Mouse (Mus musculus): ENCODE results near the gene Zdhhc5. TPM values are rescaled to one million over a fixed set of nuclear protein-coding genes. Genes with fewer than 3 reads are reported as not detected.
A peak's percentile ranks its signal among the peaks of the same experiment; 100 is the strongest.
"Not testable (repeated sequence)": the region's sequence is repeated elsewhere in the genome, so short reads cannot be mapped to it uniquely, and the experiment has no call there.

Gene Zdhhc5
- polyA plus RNA-seq, 1 experiment from 2014 or later, result 22.8 TPM

GRCm38 (mm10) chr2:84677270-84677967 lies 37.6 kb downstream of the Zdhhc5 start:
- Histone ChIP-seq H3K4me1 (peaks cover 24% of the 10 kb centered on the region), H3K27me3 (ENCODE audit: low read depth, poor library complexity, severe bottlenecking) (no peaks in the 10 kb centered on the region), H3K36me3 (peaks cover 60% of the 10 kb centered on the region), H3K27ac (replicated peaks) (peak overlapping the region; percentile 84), H3K4me3 (peak overlapping the region; percentile 99), H3K9me3 (replicated peaks) (no peaks in the 10 kb centered on the region)
- 10% methylated on average over 22 of the region's 22 CpGs for WGBS
- no peak for DNase-seq (ENCODE audit: low spot score)

DNA sequence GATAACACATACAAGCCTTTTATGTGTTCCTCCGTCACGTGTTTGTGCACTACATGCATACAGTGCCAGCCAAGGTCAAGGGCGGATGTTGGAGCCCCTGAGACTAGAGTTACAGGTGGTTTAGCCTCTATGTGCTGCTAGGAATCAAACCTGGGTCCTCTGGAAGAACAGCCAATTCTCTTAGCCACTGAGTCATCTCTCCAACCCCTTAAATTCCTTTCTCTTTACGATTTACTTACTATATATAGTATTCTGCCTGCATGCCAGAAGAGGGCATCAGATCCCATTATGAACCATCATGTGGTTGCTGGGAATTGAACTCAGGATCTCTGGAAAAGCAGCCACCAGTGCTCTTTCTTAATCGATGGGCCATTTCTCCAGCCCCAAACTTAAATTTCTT lies 43.4 kb downstream of the Zdhhc5 start:
- Histone ChIP-seq H3K27ac (replicated peaks) (0 out of 2 replicates have a peak overlapping the region, but pooled peaks have one; percentile 99), H3K4me1 (peaks cover 22% of the 10 kb centered on the region), H3K36me3 (peaks cover 70% of the 10 kb centered on the region)
- not testable (repeated sequence) for H3K4me3 ChIP-seq; H3K27me3 ChIP-seq (ENCODE audit: low read depth, poor library complexity, severe bottlenecking); DNase-seq (ENCODE audit: low spot score); H3K9me3 ChIP-seq (replicated peaks)
- WGBS, result 74% methylated on average over 4 of the region's 5 CpGs

DNA sequence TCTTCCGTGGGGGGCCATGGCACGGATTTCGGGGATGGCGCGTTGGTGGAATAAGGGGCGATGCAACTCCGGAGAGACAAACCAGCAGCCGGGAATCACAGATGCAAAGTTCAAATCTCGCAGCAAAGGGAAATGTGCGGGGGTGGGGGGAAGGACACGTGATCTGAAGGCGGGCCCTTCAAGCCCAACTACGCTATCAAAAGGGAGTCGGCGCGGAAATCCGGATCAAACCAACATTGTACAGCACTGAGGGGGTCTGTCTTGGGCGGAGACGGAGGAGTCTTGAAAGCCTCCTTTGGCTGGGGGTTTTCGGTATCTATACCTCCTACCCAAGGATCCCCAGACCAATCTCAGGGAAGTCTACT lies 44.4 kb downstream of the Zdhhc5 start, which contains the start of gene Selenoh:
Gene Selenoh, minus strand, starts transcription at position 202 of the 365 bp plus-strand sequence.
- Histone ChIP-seq H3K27me3 (ENCODE audit: low read depth, poor library complexity, severe bottlenecking) (no peaks in the 10 kb centered on the region), H3K4me3 (peak within 1 kb of the TSS; percentile 88), H3K9me3 (replicated peaks) (no peaks in the 10 kb centered on the region), H3K4me1 (peaks cover 19% of the 10 kb centered on the region), H3K36me3 (peaks cover 61% of the 10 kb centered on the region), H3K27ac (replicated peaks) (peak within 1 kb of the TSS; percentile 99)
- peak; percentile 94 for DNase-seq (ENCODE audit: low spot score)
- WGBS, result 0% methylated on average over 20 of the region's 20 CpGs

DNA sequence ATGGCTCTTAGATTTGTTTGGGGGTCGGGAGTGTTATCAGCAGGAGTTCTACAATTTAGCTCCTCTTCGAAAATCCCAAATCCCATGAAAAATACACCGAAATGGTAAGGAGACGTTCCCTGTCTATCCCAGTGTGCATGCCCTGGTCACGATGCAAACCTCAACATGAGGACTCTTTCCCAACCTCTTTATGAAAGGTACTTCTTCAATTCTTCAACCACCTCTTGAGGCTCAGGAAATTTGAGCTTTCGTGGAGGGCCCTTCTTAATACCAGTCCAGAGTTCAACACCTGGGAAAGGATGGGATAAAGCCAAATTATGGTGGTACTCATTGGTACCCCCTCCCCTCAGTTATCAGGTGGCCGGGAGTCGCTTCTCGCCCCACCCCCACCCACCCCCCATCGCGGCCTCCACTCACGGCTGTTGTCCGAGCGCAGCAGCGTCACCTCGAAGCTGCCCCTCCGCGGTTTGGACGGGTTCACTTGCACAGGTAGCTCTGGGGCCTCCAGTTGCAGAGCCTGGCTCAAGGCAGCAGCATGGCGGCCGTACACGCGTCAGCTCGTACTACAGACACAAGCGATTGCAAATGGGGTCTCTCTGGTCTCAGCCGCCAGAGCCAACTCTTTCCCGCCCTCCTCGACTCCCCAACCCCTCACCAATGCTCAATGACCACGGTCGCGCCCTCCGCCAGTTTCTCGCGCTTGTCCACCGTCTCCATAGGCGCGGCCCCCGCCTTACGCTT lies 45.0 kb downstream of the Zdhhc5 start:
- peak overlapping the region; percentile 99 for H3K27ac ChIP-seq (replicated peaks)
- H3K9me3 ChIP-seq (replicated peaks), result no peaks in the 10 kb centered on the region
- peak overlapping the region; percentile 88 for H3K4me3 ChIP-seq
- 3% methylated on average over 39 of the region's 39 CpGs for WGBS
- peaks cover 19% of the 10 kb centered on the region for H3K4me1 ChIP-seq
- no peaks in the 10 kb centered on the region for H3K27me3 ChIP-seq (ENCODE audit: low read depth, poor library complexity, severe bottlenecking)
- peaks cover 56% of the 10 kb centered on the region for H3K36me3 ChIP-seq
- DNase-seq (ENCODE audit: low spot score), result no peak

- H3K4me3 ChIP-seq, result no peak overlapping the region
- peaks cover 17% of the 10 kb centered on the region for H3K4me1 ChIP-seq
- no peak overlapping the region for H3K27ac ChIP-seq (replicated peaks)
- no peak for DNase-seq (ENCODE audit: low spot score)
- H3K36me3 ChIP-seq, result peaks cover 28% of the 10 kb centered on the region
- no peaks in the 10 kb centered on the region for H3K27me3 ChIP-seq (ENCODE audit: low read depth, poor library complexity, severe bottlenecking)
- WGBS, result 65% methylated on average over 12 of the region's 12 CpGs
- H3K9me3 ChIP-seq (replicated peaks), result no peaks in the 10 kb centered on the region
Observed at GRCm38 (mm10) chr2:84666081-84666480, 48.9 kb downstream of the Zdhhc5 start.

DNA sequence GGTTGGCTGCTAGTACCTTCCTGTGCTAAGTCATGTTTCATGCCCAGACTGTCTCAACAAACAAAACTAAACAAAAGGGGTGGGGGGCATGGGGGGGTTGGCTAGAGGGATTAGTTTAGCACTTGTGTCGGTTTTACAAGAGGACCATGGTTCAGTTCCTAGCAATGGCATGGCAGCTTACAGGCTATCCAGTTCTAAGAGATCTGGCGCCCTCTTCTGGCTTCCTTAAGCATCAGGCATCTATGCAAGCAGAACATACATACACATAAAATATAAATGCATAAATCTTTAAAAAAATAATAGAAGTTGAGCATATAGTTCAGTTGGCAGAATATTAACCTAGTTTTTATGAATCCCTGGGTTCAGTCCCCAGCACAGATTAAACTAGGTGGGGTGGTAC lies 52.1 kb downstream of the Zdhhc5 start:
- Histone ChIP-seq H3K27ac (replicated peaks) (no peak overlapping the region), H3K4me1 (no peaks in the 10 kb centered on the region)
- peak; percentile 36 for DNase-seq (ENCODE audit: low spot score)

DNA sequence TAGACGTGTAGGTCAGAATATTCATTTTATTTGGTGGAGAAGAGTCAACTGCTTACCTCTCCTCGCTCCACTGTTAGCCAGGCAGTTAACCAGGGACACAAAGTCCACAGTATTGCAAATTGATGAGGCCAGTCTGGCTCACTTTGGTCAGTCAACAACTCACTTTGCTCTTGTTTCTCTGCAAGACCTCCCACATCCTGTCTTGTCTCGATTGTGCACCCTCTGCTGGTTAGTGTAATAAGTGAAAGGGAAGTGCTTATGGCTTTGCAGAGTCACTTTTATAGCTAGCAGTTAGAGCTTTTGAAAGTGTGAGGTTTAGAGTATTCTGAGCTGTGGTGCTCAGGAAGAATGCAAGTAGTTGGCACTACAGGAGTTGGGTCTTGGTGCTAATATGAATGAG lies 54.7 kb downstream of the Zdhhc5 start:
- H3K36me3 ChIP-seq, result no peaks in the 10 kb centered on the region
- no peak overlapping the region for H3K27ac ChIP-seq (replicated peaks)
- WGBS, result 73% methylated on average over 3 of the region's 3 CpGs
- no peaks in the 10 kb centered on the region for H3K27me3 ChIP-seq (ENCODE audit: low read depth, poor library complexity, severe bottlenecking)
- no peak for DNase-seq (ENCODE audit: low spot score)
- no peaks in the 10 kb centered on the region for H3K9me3 ChIP-seq (replicated peaks)
- no peaks in the 10 kb centered on the region for H3K4me1 ChIP-seq
- no peak overlapping the region for H3K4me3 ChIP-seq

More for the DNA sequence above, 52.1 kb downstream of the Zdhhc5 start:
- 37% methylated on average over 2 of the region's 2 CpGs for WGBS
- Histone ChIP-seq H3K4me3 (no peak overlapping the region), H3K9me3 (replicated peaks) (no peaks in the 10 kb centered on the region), H3K27me3 (ENCODE audit: low read depth, poor library complexity, severe bottlenecking) (no peaks in the 10 kb centered on the region), H3K36me3 (peaks cover 12% of the 10 kb centered on the region)

- no peak for DNase-seq (ENCODE audit: low spot score)
- H3K27me3 ChIP-seq (ENCODE audit: low read depth, poor library complexity, severe bottlenecking), result no peaks in the 10 kb centered on the region
- no peaks in the 10 kb centered on the region for H3K4me1 ChIP-seq
- H3K9me3 ChIP-seq (replicated peaks), result no peaks in the 10 kb centered on the region
- no peaks in the 10 kb centered on the region for H3K36me3 ChIP-seq
- H3K27ac ChIP-seq (replicated peaks), result no peak within 1 kb of the TSS
- 92% methylated on average over 32 of the region's 32 CpGs for WGBS
- no peak within 1 kb of the TSS for H3K4me3 ChIP-seq
Observed at GRCm38 (mm10) chr2:84658806-84659205, 56.2 kb downstream of the Zdhhc5 start, which contains the start of gene Btbd18. TSS of gene Btbd18 (plus strand) at chr2:84659079.

DNA sequence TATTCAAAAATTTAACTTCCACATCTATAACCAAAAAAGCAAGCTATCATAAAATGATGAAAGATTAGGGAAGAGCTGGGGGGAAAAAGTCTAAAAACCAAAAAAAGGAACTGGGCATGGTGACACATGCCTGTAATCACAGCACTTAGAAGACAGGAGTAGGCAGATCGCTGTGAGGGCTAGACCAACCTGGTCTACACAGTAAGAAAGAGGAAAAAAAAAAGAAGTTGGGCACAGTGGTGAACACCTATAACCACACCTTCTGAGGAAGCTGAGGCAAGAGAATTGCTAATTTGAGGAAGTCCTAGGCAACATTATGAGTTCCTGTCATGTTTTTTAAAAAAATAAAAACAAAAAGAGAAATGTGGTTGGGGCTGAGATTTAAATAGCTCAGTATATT lies 59.1 kb downstream of the Zdhhc5 start:
- DNase-seq (ENCODE audit: low spot score), result no peak
- Histone ChIP-seq H3K4me3 (no peak overlapping the region), H3K27ac (replicated peaks) (no peak overlapping the region), H3K27me3 (ENCODE audit: low read depth, poor library complexity, severe bottlenecking) (no peaks in the 10 kb centered on the region), H3K4me1 (no peaks in the 10 kb centered on the region), H3K36me3 (no peaks in the 10 kb centered on the region), H3K9me3 (replicated peaks) (no peaks in the 10 kb centered on the region)
- 74% methylated on average over 1 of the region's 1 CpGs for WGBS

- no peak for DNase-seq (ENCODE audit: low spot score)
- no peaks in the 10 kb centered on the region for H3K36me3 ChIP-seq
- H3K27me3 ChIP-seq (ENCODE audit: low read depth, poor library complexity, severe bottlenecking), result no peaks in the 10 kb centered on the region
- H3K4me1 ChIP-seq, result peaks cover 13% of the 10 kb centered on the region
- H3K4me3 ChIP-seq, result no peak overlapping the region
- H3K27ac ChIP-seq (replicated peaks), result no peak overlapping the region
- H3K9me3 ChIP-seq (replicated peaks), result no peaks in the 10 kb centered on the region
Observed at GRCm38 (mm10) chr2:84653354-84653753, 61.6 kb downstream of the Zdhhc5 start.

DNA sequence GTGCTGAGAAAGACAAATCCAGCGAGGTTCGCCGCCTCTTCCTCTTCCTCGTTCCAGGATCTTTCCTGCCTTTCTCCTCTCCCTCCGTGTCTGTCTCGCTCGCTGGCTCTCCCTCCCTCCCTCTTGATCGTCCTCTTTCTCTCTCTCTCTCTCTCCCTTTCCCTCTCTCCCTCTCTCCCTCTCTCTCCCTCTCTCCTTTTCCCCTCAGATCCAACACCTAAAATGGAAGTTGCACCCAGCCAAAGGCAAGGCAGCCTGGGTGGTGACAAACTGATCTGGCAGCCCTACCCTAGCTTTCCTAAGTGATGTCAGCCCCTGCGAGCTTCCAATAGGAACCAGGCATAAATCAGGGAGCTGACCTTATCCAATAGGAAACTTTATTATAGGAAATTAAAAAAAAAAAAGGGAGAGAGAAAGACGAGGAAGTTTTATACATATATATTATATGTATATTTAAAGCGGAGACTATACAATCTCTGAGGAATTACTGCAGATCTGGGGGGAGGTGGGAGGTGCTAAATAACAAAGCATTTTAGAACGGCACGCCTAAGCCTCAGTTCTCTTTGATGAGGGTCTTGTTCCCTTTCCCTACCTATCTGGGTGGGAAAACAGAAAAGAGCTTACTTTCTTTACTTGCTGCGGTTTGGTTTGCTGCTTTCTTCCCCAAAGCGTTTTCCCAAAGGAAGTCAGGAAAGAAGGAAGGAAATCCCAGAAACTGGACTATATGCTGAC lies 64.3 kb downstream of the Zdhhc5 start, which contains the start of gene Ctnnd1:
Gene Ctnnd1, minus strand, starts transcription at position 302 of the 732 bp plus-strand sequence.
- H3K27me3 ChIP-seq (ENCODE audit: low read depth, poor library complexity, severe bottlenecking), result no peaks in the 10 kb centered on the region
- WGBS, result 0% methylated on average over 15 of the region's 15 CpGs
- H3K4me3 ChIP-seq, result peak within 1 kb of the TSS; percentile 77
- peak within 1 kb of the TSS; percentile 95 for H3K27ac ChIP-seq (replicated peaks)
- peaks cover 12% of the 10 kb centered on the region for H3K36me3 ChIP-seq
- DNase-seq (ENCODE audit: low spot score), result peak; percentile 85
- no peaks in the 10 kb centered on the region for H3K9me3 ChIP-seq (replicated peaks)
- peaks cover 19% of the 10 kb centered on the region for H3K4me1 ChIP-seq

DNA sequence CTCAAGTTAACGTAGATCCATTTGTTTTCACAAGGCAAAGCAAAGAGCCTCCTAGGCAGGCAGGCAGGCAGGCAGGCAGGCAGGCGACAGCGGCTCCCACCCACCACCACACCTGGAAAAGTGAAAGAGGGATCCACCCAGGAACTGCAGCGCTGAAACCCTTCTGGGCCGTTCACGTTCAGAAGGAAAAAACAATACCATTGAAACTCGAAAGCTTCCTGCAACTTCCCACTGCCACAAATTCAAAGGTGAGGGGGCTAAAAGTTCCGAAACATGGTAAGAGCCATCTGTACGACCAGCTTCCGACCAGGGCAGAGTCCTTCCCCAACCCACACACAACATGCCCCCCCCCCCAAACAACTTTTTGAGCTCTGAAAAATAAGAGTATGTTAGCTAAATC lies 65.3 kb downstream of the Zdhhc5 start:
- WGBS, result under 1% methylated on average over 10 of the region's 10 CpGs
- Histone ChIP-seq H3K27me3 (ENCODE audit: low read depth, poor library complexity, severe bottlenecking) (no peaks in the 10 kb centered on the region), H3K4me1 (peaks cover 19% of the 10 kb centered on the region), H3K27ac (replicated peaks) (peak overlapping the region; percentile 95), H3K4me3 (peak overlapping the region; percentile 77), H3K9me3 (replicated peaks) (no peaks in the 10 kb centered on the region), H3K36me3 (peaks cover 12% of the 10 kb centered on the region)
- DNase-seq (ENCODE audit: low spot score), result peak; percentile 36

Data from midbrain, embryonic 10.5 days (tissue).